Mouse (Mus musculus) G1E (cell line): ENCODE measurements around the gene Tab1. TPM values are rescaled to one million over a fixed set of nuclear protein-coding genes. Genes with fewer than 3 reads are reported as not detected.

Source experiments
- ATAC-seq: 2 replicates; pipeline ENCODE4 v1.8.0; 2016; ENCODE audit warnings: mild to moderate bottlenecking; ENCODE audit not compliant: insufficient number of reproducible peaks, poor library complexity, low FRiP score, severe bottlenecking; ENCODE audit errors: extremely low read depth
- DNase-seq: peaks from one replicate; pipeline ENCODE4 v3.0.0; 2012; ENCODE audit warnings: low spot score
- H3K27me3 ChIP-seq: 2 replicates; pipeline ENCODE4 v1.6.1; 2012; ENCODE audit warnings: mild to moderate bottlenecking, low read length, inconsistent platforms; ENCODE audit not compliant: insufficient read depth
- H3K36me3 ChIP-seq: replicated peaks from 2 replicates; pipeline ENCODE3; 2012; ENCODE audit warnings: mild to moderate bottlenecking, inconsistent platforms
- H3K4me1 ChIP-seq: 2 replicates; pipeline ENCODE4 v1.6.1; 2012; ENCODE audit warnings: low read depth, low read length, inconsistent platforms, mixed read lengths; ENCODE audit not compliant: insufficient read depth
- H3K4me3 ChIP-seq: 2 replicates; pipeline ENCODE4 v1.5.1; 2012; ENCODE audit warnings: low read depth, mild to moderate bottlenecking, inconsistent platforms, low read length, moderate library complexity, mixed read lengths
- H3K9me3 ChIP-seq: replicated peaks from 2 replicates; pipeline ENCODE4 v1.6.1; 2012; ENCODE audit warnings: inconsistent platforms
- CTCF ChIP-seq: IDR thresholded peaks from 2 replicates; pipeline ENCODE4 v1.5.1; 2012; ENCODE audit warnings: low read depth, low read length, inconsistent platforms, mixed read lengths
- GATA1 ChIP-seq: IDR thresholded peaks from 2 replicates; pipeline ENCODE4 v1.6.1; 2012; ENCODE audit warnings: borderline replicate concordance, low read length, inconsistent platforms, mixed read lengths
- GATA2 ChIP-seq: IDR thresholded peaks from 2 replicates; pipeline ENCODE4 v1.6.1; 2012; ENCODE audit warnings: low read depth, low read length, inconsistent platforms, borderline replicate concordance
- POLR2AphosphoS5 ChIP-seq: IDR thresholded peaks from 2 replicates; pipeline ENCODE4 v1.6.1; 2012; ENCODE audit warnings: low read depth, low read length, inconsistent platforms; ENCODE audit not compliant: insufficient replicate concordance
- TAL1 ChIP-seq: conservative IDR thresholded peaks from 2 replicates; pipeline ENCODE4 v1.6.1; 2012; ENCODE audit warnings: low read depth, low read length, inconsistent platforms, mixed read lengths
- polyA plus RNA-seq: library from polyadenylated mRNA; stranded (reverse); fragments of >175 nt; gene quantifications from 2 replicates; pipeline ENCODE4 v1.2.3, GENCODE M21; 2012
- total RNA-seq, 2 experiments: library from RNA; stranded (forward) in 1 of 2; stranded (reverse) in 1 of 2; fragments of 200-1000 nt in 1 of 2; fragments of >200 nt in 1 of 2; fragmentation: Nextera tagmentation in 1 of 2; gene quantifications; 2 replicates each; pipeline ENCODE4 v1.2.3; 2014 to 2017

The Tab1 gene
- total and polyA plus RNA-seq, 3 experiments: 22.3 to 29.1 (median 27.2) TPM

DNA sequence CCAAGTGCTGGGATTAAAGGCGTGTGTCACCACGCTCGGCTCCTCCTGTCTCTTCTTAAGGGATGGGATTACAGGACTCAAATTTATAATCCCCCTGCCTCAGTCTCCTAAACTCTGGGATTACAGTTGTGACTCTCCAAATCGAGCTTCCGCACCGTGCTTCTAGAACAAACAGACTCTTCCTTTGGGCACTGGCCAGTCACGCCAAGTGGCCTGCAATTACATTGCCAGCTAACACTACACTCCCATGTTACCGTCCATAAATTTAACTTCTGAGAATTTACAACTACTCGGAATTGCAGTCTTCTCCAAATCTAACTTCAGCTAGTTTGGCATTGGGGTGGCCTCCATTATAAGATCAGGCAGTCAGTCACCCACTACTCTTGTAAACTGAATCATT lies 475 bp upstream of the Tab1 start:
- Histone ChIP-seq H3K4me1 (peaks cover 87% of the 10 kb centered on the region), H3K4me3 (peak overlapping the region; percentile 76; the same call in 1 of the 2 replicates), H3K9me3 (no peaks in the 10 kb centered on the region), H3K27me3 (no peaks in the 10 kb centered on the region), H3K36me3 (peaks cover 38% of the 10 kb centered on the region)
- DNase-seq (no peak), ATAC-seq (no peak)
- TF ChIP-seq CTCF: no peak
- no peak for TF ChIP-seq POLR2AphosphoS5
- no peak for TF ChIP-seq GATA2
- no peak for TF ChIP-seq TAL1
- no peak for TF ChIP-seq GATA1

DNA sequence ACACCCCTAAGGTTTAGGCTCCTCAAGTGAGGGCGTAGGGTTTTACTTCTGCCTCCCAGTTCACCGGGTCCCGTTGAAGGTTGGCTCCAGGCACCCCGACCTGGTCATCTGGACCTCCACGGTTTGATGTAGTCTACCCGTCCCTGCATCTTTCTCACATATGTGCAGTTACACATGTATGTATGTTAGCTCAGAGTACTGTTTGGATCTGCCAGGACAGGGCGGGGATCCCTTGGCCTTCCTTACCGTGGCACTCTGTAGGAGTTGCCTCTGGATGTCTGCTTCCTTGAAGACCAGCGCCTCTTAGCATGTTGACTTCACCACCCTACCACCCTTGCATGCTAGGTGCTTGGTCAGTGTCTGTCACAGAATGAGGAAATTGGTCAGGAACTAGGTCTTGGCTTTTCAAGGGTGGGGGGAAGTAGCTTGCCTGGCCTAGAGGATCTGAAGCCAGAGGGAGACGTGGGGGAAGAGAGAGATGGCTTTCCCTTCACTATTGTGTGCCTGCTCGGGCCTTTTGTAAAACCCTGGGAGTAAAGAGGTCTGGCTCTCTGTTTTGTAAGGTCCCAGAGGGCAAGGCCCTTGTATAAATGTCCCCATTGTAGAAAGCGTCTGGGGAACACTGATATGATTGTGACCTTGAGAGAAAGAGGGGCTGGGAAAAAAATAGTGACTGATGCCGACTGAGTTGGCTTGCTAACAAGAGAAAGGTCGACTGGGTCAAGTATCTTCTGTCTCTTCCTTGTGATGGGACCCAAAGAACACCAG lies 939 bp downstream of the Tab1 start:
- no peak for ATAC-seq
- no peak for DNase-seq
- Histone ChIP-seq H3K4me3 (peak overlapping the region; percentile 76), H3K27me3 (no peaks in the 10 kb centered on the region), H3K9me3 (no peaks in the 10 kb centered on the region), H3K36me3 (peaks cover 44% of the 10 kb centered on the region), H3K4me1 (peaks cover 88% of the 10 kb centered on the region)
- TF ChIP-seq TAL1: no peak
- no peak for TF ChIP-seq CTCF
- TF ChIP-seq POLR2AphosphoS5: no peak
- TF ChIP-seq GATA2: no peak
- no peak for TF ChIP-seq GATA1

DNA sequence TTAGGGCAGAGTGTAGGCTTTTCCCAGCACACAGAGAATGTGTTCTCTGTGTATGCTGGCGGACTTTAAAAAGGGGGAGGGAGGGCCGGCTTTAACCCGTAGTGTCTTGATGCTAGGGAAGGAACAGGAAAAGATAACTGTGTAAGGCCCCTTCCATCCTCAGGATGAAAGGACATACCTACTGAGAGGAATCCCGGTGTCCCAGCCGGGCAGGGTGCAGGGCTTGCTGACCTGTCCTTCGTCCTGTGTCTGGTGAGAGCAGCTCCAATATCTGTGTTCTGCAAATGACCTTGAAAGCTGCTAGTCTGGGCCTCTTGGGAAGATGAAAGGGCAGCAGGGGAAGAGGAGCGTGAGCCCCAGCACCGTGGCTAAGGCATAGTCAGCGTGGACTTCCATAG lies 1.5 kb downstream of the Tab1 start:
- DNase-seq: no peak
- Histone ChIP-seq H3K4me1 (peaks cover 88% of the 10 kb centered on the region), H3K36me3 (peaks cover 46% of the 10 kb centered on the region), H3K9me3 (no peaks in the 10 kb centered on the region), H3K27me3 (no peaks in the 10 kb centered on the region), H3K4me3 (peak overlapping the region; percentile 76)
- TF ChIP-seq GATA1 (no peak), CTCF (no peak), GATA2 (no peak), POLR2AphosphoS5 (no peak)
- no peak for ATAC-seq

DNA sequence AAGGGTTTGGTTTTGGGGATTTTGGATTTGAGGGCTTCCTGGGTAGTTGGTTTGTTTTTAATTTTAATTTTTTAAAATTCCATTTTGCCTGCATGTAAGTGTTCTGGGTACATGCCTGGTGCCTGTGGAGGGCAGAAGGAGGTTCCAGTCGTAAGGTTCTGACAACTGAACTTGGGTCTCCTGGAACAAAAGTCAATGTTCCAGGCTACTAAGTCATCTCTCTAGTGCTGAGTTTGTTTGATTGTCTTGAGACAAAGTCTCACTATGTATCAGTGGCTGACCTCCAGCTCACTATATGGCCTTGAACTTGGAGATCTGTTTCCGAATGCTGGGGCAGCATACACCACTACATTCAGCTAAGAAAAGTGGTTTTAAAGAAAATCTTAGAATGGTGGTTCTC lies 2.6 kb downstream of the Tab1 start:
- TF ChIP-seq POLR2AphosphoS5 (no peak), TAL1 (no peak), GATA1 (no peak), CTCF (no peak), GATA2 (no peak)
- Histone ChIP-seq H3K4me3 (no peak overlapping the region), H3K9me3 (no peaks in the 10 kb centered on the region), H3K4me1 (peaks cover 83% of the 10 kb centered on the region), H3K27me3 (no peaks in the 10 kb centered on the region), H3K36me3 (peaks cover 56% of the 10 kb centered on the region)
- no peak for DNase-seq
- ATAC-seq: no peak

DNA sequence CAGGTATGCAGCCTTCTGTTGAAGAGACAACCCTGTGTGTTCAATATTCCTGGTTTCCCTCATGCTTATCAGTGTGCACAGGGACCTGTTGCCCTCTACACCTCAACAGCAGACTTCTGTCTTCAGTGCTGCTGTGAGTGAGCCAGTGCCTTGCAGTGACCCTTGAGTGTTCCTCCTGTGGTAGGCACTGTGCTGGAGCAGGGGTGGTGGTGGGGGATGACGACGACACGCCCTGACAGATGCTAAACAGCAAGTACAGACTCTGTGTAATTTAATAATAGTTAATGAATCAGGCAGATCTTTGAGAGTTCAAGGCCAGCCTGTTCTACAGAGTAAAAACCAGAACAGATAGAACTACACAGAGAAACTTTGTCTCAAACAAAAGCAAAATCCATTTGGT lies 3.7 kb downstream of the Tab1 start:
- peaks cover 68% of the 10 kb centered on the region for H3K36me3 ChIP-seq
- no peaks in the 10 kb centered on the region for H3K27me3 ChIP-seq
- H3K4me1 ChIP-seq: peaks cover 71% of the 10 kb centered on the region
- no peak for TF ChIP-seq CTCF
- peak; percentile 31 for TF ChIP-seq TAL1
- DNase-seq (no peak), ATAC-seq (peak; percentile 19; the same call in 1 of the 2 replicates)
- H3K4me3 ChIP-seq: peak overlapping the region; percentile 58; the same call in 1 of the 2 replicates
- H3K9me3 ChIP-seq: no peaks in the 10 kb centered on the region

DNA sequence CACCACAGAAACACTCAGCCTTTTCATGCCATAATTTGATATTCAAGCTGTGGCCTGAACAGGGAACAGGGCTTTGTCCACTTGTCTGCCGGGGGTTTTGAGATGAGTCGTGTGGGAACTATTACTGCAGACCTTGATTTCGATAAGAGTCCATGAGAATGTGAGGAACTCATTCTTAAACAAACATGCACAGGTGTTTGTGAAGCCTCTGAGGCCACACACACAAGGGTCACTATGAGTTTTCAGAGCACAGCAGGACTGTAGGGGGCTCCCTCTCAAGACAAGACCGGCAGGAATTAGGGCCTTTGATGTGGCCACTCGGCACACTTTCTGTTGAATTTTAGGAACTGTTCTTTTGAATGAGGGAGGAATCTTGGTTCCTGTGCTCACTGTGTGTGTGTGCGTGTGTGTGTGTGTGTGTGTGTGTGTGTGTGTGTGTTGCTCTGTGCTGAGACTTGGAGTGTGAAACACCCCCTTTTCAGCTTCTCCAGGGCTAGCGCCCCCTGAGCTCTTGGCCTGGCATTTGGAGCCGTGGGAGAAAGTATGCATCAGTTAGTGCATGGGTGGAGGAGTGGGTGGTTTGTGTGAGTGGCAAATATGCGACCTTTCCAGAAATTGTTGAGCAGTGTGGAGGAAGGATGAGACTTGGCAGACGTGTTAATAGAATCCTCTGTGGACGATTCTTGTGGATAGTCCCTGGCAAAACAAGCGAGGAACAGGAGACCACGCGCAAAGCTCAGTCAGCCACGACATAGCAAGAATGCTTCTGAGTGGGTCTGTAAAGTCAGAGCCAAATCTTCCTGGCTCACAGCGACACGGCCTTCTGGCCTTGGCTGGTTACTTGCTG lies 5.2 kb downstream of the Tab1 start:
- Histone ChIP-seq H3K4me1 (peaks cover 63% of the 10 kb centered on the region), H3K9me3 (no peaks in the 10 kb centered on the region), H3K36me3 (peaks cover 83% of the 10 kb centered on the region), H3K27me3 (no peaks in the 10 kb centered on the region), H3K4me3 (no peak overlapping the region; the same call in 1 of the 2 replicates)
- no peak for ATAC-seq
- no peak for TF ChIP-seq TAL1
- TF ChIP-seq GATA2: no peak
- TF ChIP-seq CTCF: no peak
- no peak for TF ChIP-seq POLR2AphosphoS5
- no peak for TF ChIP-seq GATA1
- no peak for DNase-seq
